Mouse (Mus musculus): ENCODE data around the gene 4933421I07Rik. TPM values are rescaled to one million over a fixed set of nuclear protein-coding genes. Genes with fewer than 3 reads are reported as not detected.

The 4933421I07Rik gene
- polyA plus RNA-seq (2012) = not detected in 2 replicates

GRCm38 (mm10) chr7:42447850-42448249 lies at the start of gene 4933421I07Rik:
TSS of gene 4933421I07Rik (minus strand) at chr7:42448120.

Other genes with a start within 250 kb of the 4933421I07Rik start
- gene Vmn2r61, start 188.1 kb downstream of the 4933421I07Rik start, polyA plus RNA-seq (2012) = not detected in 2 replicates
- 2.5 and 3.2 TPM in 2 replicates for gene Zfp141, start 57.6 kb upstream of the 4933421I07Rik start, polyA plus RNA-seq (2012)
- gene Gm21028, start 130.5 kb upstream of the 4933421I07Rik start, polyA plus RNA-seq (2012) = not detected in 2 replicates
- not detected in 2 replicates for gene Zfp977, start 144.4 kb upstream of the 4933421I07Rik start, polyA plus RNA-seq (2012)
- 0.33 and 0.38 TPM in 2 replicates for gene Zfp976, start 194.5 kb upstream of the 4933421I07Rik start, polyA plus RNA-seq (2012)
- gene Zfp975, start 244.6 kb upstream of the 4933421I07Rik start, polyA plus RNA-seq (2012) = 0.16 and 0.19 TPM in 2 replicates

Measured in megakaryocyte-erythroid progenitor cell, adult 5 weeks (primary cell).